Mouse (Mus musculus): ENCODE measurements around the gene Cdkl4. TPM values are rescaled to one million over a fixed set of nuclear protein-coding genes. Genes with fewer than 3 reads are reported as not detected.
"Not testable (repeated sequence)": the region's sequence is repeated elsewhere in the genome, so short reads cannot be mapped to it uniquely, and the experiment has no call there.

Cdkl4 gene
- polyA plus RNA-seq, 1 experiment from 2014 or later: 1.8 TPM

GRCm38 (mm10) chr17:80543646-80544045 lies 34.0 kb downstream of the Cdkl4 start:
- Histone ChIP-seq H3K9me3 (no peaks in the 10 kb centered on the region), H3K4me3 (no peak overlapping the region), H3K36me3 (no peaks in the 10 kb centered on the region), H3K9ac (no peak overlapping the region), H3K27me3 (no peaks in the 10 kb centered on the region), H3K4me1 (no peaks in the 10 kb centered on the region), H3K27ac (no peak overlapping the region), H3K4me2 (replicated peaks) (no peak overlapping the region)
- ATAC-seq (ENCODE audit: insufficient number of reproducible peaks, insufficient read depth, low FRiP score, low TSS enrichment): no peak
- WGBS: 87% methylated on average over 20 of the region's 20 CpGs

- Histone ChIP-seq H3K27me3 (no peaks in the 10 kb centered on the region), H3K36me3 (no peaks in the 10 kb centered on the region), H3K4me2 (replicated peaks) (no peak overlapping the region), H3K9ac (no peak overlapping the region), H3K4me1 (no peaks in the 10 kb centered on the region), H3K9me3 (no peaks in the 10 kb centered on the region), H3K27ac (no peak overlapping the region), H3K4me3 (no peak overlapping the region)
- no peak for ATAC-seq (ENCODE audit: insufficient number of reproducible peaks, insufficient read depth, low FRiP score, low TSS enrichment)
- WGBS: 57% methylated on average over 6 of the region's 6 CpGs
Observed at GRCm38 (mm10) chr17:80537136-80537535, 40.5 kb downstream of the Cdkl4 start.

GRCm38 (mm10) chr17:80535633-80536032 lies 42.0 kb downstream of the Cdkl4 start:
- H3K9ac ChIP-seq: no peak overlapping the region
- no peak overlapping the region for H3K27ac ChIP-seq
- WGBS: 82% methylated on average over 6 of the region's 6 CpGs
- no peaks in the 10 kb centered on the region for H3K9me3 ChIP-seq
- no peak for ATAC-seq (ENCODE audit: insufficient number of reproducible peaks, insufficient read depth, low FRiP score, low TSS enrichment)
- H3K4me1 ChIP-seq: no peaks in the 10 kb centered on the region
- H3K4me3 ChIP-seq: no peak overlapping the region
- H3K36me3 ChIP-seq: no peaks in the 10 kb centered on the region
- no peak overlapping the region for H3K4me2 ChIP-seq (replicated peaks)
- H3K27me3 ChIP-seq: no peaks in the 10 kb centered on the region

- 53% methylated on average over 2 of the region's 2 CpGs for WGBS
- not testable (repeated sequence) for H3K27ac ChIP-seq; H3K4me2 ChIP-seq (replicated peaks); H3K9ac ChIP-seq; H3K36me3 ChIP-seq; ATAC-seq (ENCODE audit: insufficient number of reproducible peaks, insufficient read depth, low FRiP score, low TSS enrichment); H3K4me3 ChIP-seq; H3K9me3 ChIP-seq; H3K27me3 ChIP-seq; H3K4me1 ChIP-seq
Observed at GRCm38 (mm10) chr17:80531351-80531750, 46.3 kb downstream of the Cdkl4 start.

- Histone ChIP-seq H3K4me1 (no peaks in the 10 kb centered on the region), H3K27ac (no peak overlapping the region), H3K9me3 (no peaks in the 10 kb centered on the region), H3K4me3 (no peak overlapping the region), H3K9ac (no peak overlapping the region), H3K36me3 (no peaks in the 10 kb centered on the region), H3K27me3 (no peaks in the 10 kb centered on the region), H3K4me2 (replicated peaks) (no peak overlapping the region)
- WGBS: 85% methylated on average over 3 of the region's 3 CpGs
- ATAC-seq (ENCODE audit: insufficient number of reproducible peaks, insufficient read depth, low FRiP score, low TSS enrichment): no peak
Observed at GRCm38 (mm10) chr17:80523231-80523630, 54.4 kb downstream of the Cdkl4 start.

GRCm38 (mm10) chr17:80522229-80522556 lies 55.4 kb downstream of the Cdkl4 start:
- 60% methylated on average over 7 of the region's 7 CpGs for WGBS
- no peak overlapping the region for H3K9ac ChIP-seq
- H3K27me3 ChIP-seq: no peaks in the 10 kb centered on the region
- no peak overlapping the region for H3K4me2 ChIP-seq (replicated peaks)
- H3K9me3 ChIP-seq: no peaks in the 10 kb centered on the region
- no peaks in the 10 kb centered on the region for H3K4me1 ChIP-seq
- no peak overlapping the region for H3K27ac ChIP-seq
- ATAC-seq (ENCODE audit: insufficient number of reproducible peaks, insufficient read depth, low FRiP score, low TSS enrichment): no peak
- no peak overlapping the region for H3K4me3 ChIP-seq
- H3K36me3 ChIP-seq: no peaks in the 10 kb centered on the region

- no peak for ATAC-seq (ENCODE audit: insufficient number of reproducible peaks, insufficient read depth, low FRiP score, low TSS enrichment)
Observed at GRCm38 (mm10) chr17:80521521-80522228, 55.9 kb downstream of the Cdkl4 start.

GRCm38 (mm10) chr17:80520537-80520936 lies 57.1 kb downstream of the Cdkl4 start:
- Histone ChIP-seq H3K9ac (no peak overlapping the region), H3K4me3 (no peak overlapping the region), H3K4me1 (no peaks in the 10 kb centered on the region), H3K27ac (no peak overlapping the region), H3K27me3 (no peaks in the 10 kb centered on the region), H3K9me3 (no peaks in the 10 kb centered on the region), H3K36me3 (no peaks in the 10 kb centered on the region), H3K4me2 (replicated peaks) (no peak overlapping the region)
- no peak for ATAC-seq (ENCODE audit: insufficient number of reproducible peaks, insufficient read depth, low FRiP score, low TSS enrichment)
- 80% methylated on average over 8 of the region's 8 CpGs for WGBS

More at GRCm38 (mm10) chr17:80521521-80522228, 55.9 kb downstream of the Cdkl4 start:
- Histone ChIP-seq H3K9me3 (no peaks in the 10 kb centered on the region), H3K4me1 (no peaks in the 10 kb centered on the region), H3K27ac (no peak overlapping the region), H3K4me3 (no peak overlapping the region), H3K27me3 (no peaks in the 10 kb centered on the region), H3K36me3 (no peaks in the 10 kb centered on the region), H3K9ac (no peak overlapping the region), H3K4me2 (replicated peaks) (no peak overlapping the region)
- 61% methylated on average over 4 of the region's 4 CpGs for WGBS

- 92% methylated on average over 12 of the region's 12 CpGs for WGBS
- H3K27ac ChIP-seq: no peak overlapping the region
- no peaks in the 10 kb centered on the region for H3K27me3 ChIP-seq
- no peaks in the 10 kb centered on the region for H3K9me3 ChIP-seq
- no peak for ATAC-seq (ENCODE audit: insufficient number of reproducible peaks, insufficient read depth, low FRiP score, low TSS enrichment)
- H3K4me3 ChIP-seq: no peak overlapping the region
- H3K4me1 ChIP-seq: no peaks in the 10 kb centered on the region
- no peak overlapping the region for H3K9ac ChIP-seq
- no peaks in the 10 kb centered on the region for H3K36me3 ChIP-seq
- no peak overlapping the region for H3K4me2 ChIP-seq (replicated peaks)
Observed at GRCm38 (mm10) chr17:80518811-80519210, 58.8 kb downstream of the Cdkl4 start.

GRCm38 (mm10) chr17:80517244-80517643 lies 60.4 kb downstream of the Cdkl4 start:
- no peak overlapping the region for H3K9ac ChIP-seq
- WGBS: 81% methylated on average over 9 of the region's 9 CpGs

GRCm38 (mm10) chr17:80515956-80516355 lies 61.7 kb downstream of the Cdkl4 start:
- no peaks in the 10 kb centered on the region for H3K4me1 ChIP-seq
- H3K27ac ChIP-seq: no peak overlapping the region
- 87% methylated on average over 9 of the region's 9 CpGs for WGBS

More at GRCm38 (mm10) chr17:80517244-80517643, 60.4 kb downstream of the Cdkl4 start:
- H3K27ac ChIP-seq: no peak overlapping the region
- H3K27me3 ChIP-seq: no peaks in the 10 kb centered on the region
- no peaks in the 10 kb centered on the region for H3K36me3 ChIP-seq
- no peak overlapping the region for H3K4me2 ChIP-seq (replicated peaks)
- ATAC-seq (ENCODE audit: insufficient number of reproducible peaks, insufficient read depth, low FRiP score, low TSS enrichment): no peak
- no peaks in the 10 kb centered on the region for H3K9me3 ChIP-seq
- H3K4me1 ChIP-seq: no peaks in the 10 kb centered on the region
- H3K4me3 ChIP-seq: no peak overlapping the region

GRCm38 (mm10) chr17:80515513-80515912 lies 62.1 kb downstream of the Cdkl4 start:
- H3K4me1 ChIP-seq: no peaks in the 10 kb centered on the region
- H3K4me3 ChIP-seq: no peak overlapping the region
- no peak for ATAC-seq (ENCODE audit: insufficient number of reproducible peaks, insufficient read depth, low FRiP score, low TSS enrichment)
- no peaks in the 10 kb centered on the region for H3K27me3 ChIP-seq
- H3K27ac ChIP-seq: no peak overlapping the region
- H3K36me3 ChIP-seq: no peaks in the 10 kb centered on the region
- 92% methylated on average over 7 of the region's 7 CpGs for WGBS
- H3K9ac ChIP-seq: no peak overlapping the region
- no peaks in the 10 kb centered on the region for H3K9me3 ChIP-seq
- no peak overlapping the region for H3K4me2 ChIP-seq (replicated peaks)

More at GRCm38 (mm10) chr17:80515956-80516355, 61.7 kb downstream of the Cdkl4 start:
- Histone ChIP-seq H3K36me3 (no peaks in the 10 kb centered on the region), H3K9ac (no peak overlapping the region), H3K27me3 (no peaks in the 10 kb centered on the region), H3K4me2 (replicated peaks) (no peak overlapping the region), H3K9me3 (no peaks in the 10 kb centered on the region), H3K4me3 (no peak overlapping the region)
- no peak for ATAC-seq (ENCODE audit: insufficient number of reproducible peaks, insufficient read depth, low FRiP score, low TSS enrichment)
